Mouse (Mus musculus): ENCODE measurements at regions not wholly inside any gene's neighbourhood (a gene's known extent, or its start where the extent isn't known, plus 50 kb on each side); places are given as distances from the start of the nearest gene placed in this dataset.
A peak's percentile ranks its signal among the peaks of the same experiment; 100 is the strongest.

DNA sequence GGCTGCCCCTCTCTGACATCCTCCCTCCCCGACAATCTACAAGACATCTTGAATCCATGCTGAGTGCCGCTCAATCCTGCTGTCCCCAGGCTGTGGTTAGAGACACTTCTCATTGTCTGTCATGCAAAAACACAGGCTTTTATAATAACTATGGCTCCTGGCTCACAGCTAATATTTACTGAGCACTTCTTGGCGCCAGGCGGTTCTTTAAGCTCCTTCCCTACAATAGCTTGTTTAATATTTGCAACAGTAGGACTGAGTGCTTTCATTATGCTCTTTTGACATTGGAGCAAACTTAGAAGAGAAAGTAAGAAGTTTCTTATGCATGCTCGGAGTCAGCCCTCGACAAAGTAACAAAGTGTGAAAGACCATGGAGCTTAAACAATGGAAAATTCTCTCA is 151.6 kb upstream of the Irx6 start:
- DNase-seq: no peak

DNA sequence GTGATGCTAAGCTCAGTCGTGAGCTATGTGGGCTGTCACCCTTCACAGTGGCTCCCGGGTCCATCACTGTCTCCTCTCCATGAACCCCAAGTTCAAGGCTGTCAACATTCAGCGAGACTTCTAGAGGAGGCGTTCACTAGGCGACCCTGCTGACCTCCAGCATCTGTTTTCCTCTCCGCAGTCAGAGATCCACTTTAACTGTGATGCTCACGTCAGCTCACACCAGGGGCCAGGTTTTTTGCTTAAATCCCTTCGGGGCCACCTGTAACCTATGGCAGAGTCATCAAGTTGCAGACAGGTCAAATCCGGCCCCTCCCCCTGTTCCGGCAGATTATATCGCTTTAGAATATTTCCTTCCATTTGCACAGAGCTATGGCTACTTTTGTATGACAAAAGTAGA is 144.3 kb upstream of the Irx6 start:
- peak; percentile 49 for DNase-seq

DNA sequence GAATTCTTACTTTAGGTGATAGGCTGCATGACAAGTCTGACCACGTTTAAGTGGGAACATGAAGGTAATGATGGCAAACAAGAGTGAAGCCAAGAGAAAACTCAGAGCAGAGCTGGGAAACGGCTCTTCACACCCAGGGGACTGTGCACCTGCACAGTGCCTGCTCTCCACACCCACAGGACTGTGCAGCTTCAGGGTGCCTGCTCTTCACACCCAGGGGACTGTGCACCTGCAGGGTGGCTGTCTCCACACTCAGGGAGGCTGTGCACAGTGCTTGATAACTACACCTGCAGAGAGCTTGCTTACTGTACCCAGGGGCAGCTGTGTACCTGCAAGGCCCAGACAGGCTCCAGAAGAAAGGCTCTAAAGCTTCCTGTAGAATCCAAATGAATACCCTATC is 133.5 kb upstream of the Irx6 start:
- no peak for DNase-seq

DNA sequence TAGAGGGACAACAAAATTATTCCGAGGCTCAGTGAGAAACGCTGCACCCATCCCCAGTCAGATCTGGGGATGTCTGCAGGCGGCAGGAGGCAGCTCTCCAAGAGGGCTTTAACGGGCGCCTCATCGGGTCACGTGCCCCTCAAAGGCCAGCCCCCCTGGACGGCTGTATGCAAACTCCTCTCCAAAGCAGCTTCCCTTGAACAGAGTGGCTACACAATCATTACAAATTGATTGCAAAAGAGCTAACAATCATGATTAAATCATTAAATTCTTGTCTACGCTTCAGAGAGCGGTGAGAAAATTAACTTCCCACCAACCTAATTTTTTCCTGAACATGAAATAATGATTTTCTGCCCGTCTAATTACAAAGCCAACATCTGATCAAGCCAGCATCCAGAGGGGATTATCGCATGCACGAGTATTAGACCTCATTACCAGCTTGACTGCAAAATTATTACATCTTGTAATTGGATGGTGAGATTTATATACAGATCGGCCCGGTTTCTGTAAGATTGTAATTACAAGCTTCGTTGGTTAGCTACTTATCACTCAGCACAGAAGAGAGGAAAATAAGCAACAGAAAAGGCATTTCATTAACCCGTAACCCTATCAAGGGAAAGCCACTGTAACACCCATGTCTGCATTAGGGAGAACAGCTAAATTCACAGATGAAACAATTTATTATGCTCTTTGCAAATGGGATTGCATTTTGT is 128.6 kb upstream of the Irx6 start:
- peak; percentile 64 for DNase-seq

DNA sequence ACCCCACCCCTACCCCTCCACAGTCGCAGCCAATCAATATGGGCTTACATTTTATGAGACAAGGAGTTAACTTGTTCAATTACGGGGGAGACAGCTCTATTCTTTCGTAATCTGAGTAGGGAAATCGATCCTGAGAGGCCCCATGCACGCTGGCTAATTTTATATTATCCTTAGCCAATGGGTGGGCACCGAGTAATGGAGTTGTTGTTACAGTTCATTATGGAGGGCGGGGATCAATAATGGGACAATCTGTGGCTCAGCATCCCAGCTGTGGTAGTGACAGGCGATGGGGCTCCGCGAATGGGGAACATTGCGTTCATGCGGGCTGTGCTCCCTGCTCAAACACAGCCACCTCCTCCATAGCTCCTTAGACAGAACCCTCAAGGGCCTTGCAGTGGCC is 118.9 kb upstream of the Irx6 start:
- peak; percentile 29 for DNase-seq

DNA sequence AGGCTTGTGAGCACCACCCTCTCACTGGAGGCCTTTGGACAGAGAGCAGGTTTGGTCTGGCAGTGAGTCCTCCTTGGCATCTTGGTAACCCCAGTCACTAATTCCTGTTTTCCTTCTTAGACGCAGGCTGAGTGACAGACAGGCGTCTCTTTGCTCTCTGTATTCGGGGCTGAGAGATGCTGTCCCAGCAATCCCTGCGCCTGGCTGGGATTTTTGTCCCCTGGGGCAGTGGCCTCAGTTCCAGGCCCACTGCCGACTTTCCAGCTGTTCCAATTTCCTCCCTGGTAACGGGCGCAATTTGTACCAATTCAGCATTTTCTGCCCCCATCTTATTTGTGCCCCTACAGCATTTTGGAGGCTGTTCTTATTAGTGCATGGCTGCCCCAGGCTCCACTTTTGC is 118.5 kb upstream of the Irx6 start:
- no peak for DNase-seq

DNA sequence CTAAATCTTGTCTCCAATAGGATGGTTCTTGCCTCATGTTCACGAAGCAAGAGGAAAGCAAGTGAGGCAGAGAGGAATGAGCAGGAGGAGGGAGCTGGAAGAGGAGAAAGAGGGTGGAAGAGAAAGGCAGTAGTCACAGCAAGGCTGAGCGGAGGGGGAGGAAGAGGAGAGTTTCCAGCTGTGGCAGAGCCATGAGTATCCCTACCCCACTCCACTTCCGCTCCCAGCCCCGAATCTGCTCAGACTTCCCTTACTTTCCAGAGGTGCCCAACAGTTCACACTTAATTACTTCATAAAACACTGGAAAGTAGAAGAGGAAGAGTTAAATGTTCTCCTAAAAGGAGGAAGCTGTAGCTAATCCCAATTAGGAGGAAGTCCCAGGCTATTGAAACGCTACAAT is 111.6 kb upstream of the Irx6 start:
- no peak for DNase-seq

DNA sequence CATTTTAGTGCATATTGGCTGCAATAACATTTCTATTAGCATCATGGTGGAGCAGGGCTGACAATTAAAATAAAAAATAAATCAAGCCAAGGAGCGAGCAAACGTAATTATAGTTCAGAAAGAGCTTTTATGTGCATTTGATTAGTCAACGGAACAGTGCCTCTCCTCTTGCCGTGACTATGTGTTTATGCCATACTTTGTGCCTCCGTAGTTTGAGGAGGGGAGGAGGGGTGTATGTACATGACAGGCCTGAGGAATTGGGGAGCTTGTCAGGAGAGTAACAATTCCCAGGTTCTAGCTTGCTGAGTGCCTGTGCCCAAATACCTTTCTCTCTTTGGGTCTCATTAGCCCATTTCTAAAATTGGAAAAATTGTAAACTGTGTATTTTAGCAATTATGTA is 111.1 kb upstream of the Irx6 start:
- no peak for DNase-seq

DNA sequence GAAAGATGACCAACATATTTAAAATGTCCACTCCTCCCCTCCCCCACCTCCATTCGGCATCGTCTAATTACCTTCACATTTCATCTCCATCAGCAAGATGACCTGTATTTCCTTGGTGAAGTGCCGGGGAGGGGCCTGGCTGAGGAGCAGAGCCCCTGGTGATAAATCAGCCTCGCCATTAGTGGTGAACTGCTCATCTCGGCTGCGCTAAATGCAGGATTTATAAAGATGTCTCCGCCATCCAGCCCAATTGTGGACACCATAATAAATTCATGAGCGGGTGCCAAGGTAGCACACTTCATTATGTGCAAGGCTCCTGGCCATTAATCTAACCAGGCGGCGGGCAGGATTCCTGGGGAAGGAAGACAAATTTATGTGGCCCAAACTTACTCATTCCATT is 104.4 kb upstream of the Irx6 start:
- DNase-seq: peak; percentile 42

DNA sequence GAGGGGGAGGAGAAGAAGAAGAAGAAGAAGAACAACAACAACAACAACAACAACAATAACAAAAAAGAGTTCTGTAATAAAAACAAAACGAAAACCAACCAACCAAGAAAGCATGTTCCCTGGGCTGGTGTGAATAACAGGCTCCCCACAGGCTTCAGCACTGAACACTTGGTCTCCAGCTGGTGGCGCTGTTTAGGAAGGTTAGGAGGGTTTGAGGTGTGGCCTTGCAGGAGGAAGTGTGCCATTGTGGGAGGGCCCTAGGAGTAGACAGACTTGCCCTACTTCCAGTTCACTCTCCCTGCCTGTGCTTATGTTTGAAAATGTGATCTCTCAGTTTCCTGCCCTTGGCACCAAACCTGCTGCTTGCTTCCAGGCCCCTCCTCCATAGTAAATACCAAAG is 94.6 kb upstream of the Irx6 start:
- no peak for DNase-seq

DNA sequence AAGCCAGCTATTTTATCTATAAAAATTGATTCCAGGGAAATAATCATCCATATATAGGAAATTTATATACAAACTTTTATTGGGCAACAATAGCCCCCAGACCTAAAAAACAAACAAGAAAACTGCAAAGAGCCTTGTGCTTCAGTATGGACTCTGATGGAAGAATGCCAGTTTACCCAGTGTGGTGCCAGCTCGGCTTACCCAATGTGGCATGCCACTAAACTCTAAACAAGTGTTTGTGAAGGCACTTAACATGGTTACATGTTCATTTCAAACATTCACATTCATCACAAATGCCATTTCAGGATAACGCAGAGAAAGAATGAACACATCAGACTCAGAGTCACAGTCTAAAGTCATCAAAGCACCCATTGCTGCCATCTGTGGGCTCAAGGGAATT is 93.0 kb upstream of the Irx6 start:
- DNase-seq: no peak

DNA sequence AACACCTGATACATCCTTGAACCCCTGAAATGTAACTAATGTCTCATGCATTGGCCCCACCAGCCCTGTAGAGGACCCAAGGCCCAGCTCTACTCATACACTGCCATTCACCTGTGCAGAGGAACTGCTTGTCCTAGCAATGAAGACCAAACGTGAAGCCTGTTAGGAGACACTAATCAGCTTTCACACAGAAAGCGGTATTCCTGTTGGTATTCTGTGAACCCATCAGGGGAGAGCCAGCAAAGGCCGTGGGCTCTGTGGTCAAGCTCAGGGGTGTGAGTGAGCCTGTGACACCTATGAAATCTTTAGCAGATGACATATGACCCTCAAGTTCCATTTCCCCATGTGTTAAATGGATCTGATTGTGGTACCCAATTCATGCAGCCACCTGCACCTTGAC is 73.3 kb upstream of the Irx6 start:
- no peak for DNase-seq

DNA sequence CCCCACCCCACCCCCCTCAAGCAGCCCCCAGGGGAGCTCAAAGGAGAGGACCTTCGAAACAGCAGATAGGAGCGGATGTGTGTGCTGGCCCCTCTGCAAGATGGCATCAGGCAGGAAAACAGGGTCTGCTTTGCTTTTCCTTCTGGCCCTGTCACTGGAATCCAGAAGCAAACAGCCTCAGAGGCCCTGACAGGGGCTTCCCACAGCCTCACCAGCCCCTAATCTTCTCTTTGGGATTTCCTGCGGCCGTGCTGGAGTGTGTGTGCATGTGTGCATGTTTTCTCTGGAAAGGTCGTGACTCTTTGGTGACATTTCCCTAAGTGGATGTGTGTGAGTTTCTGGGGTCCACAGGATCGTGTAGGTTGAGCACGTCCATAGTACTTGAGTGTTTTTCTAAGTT is 71.1 kb upstream of the Irx6 start:
- DNase-seq: no peak

DNA sequence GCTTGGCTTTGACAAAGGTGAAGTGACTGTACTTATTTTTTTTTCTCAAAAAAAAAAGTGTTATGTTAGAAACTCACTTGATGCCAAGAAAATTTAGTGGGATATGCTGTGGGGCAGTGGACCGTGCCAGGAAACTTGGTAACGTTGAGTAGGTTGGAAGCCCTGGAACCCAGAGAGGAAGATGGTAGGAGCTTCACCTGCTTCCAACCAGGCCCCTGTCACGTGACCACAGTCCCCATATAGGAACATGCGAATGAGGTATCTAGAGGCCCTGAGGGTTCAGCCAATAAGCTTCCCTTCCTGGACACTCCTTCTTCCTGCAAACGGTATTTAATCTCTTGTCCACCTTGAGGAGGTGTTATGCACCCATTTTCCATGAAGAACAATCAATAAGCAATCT is 68.5 kb upstream of the Irx6 start:
- no peak for DNase-seq

DNA sequence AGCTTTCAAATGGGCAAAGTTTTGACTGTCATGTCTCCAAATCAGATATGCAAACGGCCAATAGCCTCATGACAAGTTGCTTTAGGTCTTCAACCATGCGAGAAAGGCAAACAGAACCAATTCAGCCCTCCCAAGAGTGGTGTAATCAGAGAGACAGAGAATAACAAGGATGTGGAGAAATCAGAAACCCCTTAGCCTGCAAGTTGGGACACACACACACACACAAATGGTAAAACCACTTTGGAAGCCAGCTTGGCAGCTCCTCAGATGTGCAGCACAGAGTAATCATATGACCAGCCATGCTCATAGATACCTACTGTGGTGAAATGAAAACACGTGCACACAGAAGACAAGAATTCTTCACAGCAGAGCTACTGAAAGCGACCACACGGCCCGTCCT is 66.5 kb upstream of the Irx6 start:
- DNase-seq: no peak

DNA sequence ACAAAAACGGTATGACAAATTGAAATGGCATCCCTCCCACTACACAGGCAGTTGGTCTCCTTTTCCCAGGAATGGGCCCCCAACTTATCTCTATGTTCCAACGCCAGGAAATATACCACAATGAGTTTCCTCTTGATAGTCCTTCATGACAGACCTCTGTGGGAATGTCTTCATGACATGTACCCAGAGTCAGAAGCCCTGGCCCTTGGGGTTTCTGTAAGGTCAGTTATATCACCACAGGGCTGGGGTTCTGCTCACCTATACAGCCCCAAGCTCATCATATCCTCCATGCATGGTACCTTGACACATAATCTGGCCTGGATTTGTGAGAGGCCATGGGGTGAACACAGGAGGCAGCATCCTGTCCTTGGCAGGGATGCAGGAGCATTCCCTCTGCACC is 64.2 kb upstream of the Irx6 start:
- no peak for DNase-seq

DNA sequence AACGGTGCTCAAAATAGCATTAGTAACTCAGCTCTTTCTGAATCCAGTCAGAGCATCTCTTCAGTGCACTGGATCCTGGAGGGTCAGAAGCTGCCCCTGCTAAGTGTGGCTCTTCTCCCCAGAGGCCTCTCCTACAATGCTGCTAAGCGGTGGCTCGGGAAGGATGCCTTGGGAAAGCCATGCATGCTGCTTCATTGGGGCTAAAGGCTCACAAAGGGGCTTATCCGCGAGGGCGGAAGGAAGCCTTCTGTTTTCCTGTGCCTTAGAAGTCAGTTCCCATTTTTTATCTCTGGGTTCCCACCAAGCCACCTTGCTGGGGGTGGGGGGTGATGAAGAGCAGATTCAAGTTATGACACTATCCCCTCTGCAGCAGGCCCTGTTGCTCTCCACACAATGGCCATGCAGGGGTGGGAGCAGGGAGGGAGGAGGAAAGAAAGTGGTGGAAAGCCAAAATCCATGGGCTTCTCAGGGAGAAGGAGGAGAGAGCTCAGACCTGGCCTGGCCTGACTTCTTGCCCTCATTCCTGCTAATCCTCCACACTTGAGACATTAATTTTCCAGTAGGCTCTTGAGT is 63.5 kb upstream of the Irx6 start:
- peak; percentile 17 for DNase-seq

DNA sequence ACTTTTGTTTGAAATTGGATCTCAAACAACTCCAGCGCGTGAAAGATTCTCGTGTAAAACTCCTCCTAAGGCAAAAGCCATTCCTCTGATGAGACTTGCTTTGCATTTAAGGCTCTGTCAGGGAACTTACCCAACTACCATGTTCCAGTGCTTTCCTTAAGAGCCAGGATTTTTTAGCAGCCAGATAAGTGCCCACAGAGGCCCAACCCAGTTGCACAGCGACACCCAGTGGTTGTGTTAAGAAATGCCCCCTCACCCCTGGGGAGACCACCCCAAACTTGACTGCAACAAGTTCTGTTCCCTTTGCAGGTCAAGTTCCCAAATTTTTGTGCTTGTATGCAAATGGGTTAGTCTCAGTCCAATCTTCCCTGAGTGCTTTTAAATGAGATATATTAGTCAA is 60.6 kb upstream of the Irx6 start:
- peak; percentile 53 for DNase-seq

DNA sequence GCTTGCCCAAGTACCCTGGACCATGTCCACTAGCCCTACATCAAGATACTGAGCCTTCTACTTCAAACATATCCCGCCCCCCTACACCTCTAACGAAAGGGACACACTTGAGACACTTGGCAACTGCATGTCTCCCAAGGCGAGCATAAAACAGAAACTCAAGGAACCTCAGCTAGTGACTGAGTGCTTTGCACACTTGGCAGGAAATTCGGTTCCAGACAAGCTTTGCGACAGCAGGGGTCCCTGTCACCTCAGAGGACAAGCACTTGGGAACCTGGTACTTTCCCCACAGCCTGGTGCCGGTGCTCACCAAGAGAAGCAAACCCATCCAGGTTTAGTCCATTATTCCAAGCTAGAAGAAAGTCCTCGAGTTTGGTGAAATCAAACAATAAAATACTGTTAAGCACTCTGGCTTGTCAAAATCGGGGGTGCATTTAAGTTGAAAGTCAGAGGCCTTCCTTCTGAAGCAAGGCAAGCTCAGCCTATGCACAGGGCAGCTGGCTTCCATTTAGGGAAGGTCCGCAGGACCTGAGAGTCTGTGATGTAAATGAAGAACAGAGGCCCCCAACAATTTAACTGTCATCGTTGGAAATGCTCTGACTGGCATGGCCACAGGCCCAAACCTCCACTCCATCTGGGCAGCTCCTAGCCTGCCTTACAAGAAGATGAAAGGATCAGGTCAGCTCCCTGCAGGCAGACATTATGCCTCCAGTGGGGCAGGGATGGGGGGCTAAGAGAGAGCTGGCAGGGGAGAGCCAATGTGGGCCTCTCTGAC is 57.6 kb upstream of the Irx6 start:
- DNase-seq: peak; percentile 40

DNA sequence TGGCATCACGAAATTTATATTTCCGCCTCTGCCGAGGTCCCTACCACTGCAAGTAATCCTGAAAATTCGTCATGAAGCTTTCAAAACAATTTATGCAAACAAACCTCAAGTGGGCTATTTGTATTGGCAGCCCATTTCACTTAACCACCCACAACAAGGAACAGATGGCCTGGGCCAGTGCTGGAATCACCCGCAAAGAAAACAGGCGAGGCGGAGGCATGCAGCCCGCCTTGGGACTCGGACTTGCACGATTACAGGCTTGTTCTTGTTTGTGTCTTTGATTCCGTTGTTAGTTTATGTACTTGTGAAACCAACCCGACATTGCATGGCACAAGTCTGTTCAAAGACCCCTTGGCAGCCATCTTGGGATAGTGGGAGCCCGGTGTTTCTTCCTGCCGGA is 55.8 kb upstream of the Irx6 start:
- peak; percentile 27 for DNase-seq
